Mouse (Mus musculus): ENCODE results near the gene Txndc5.

DNA sequence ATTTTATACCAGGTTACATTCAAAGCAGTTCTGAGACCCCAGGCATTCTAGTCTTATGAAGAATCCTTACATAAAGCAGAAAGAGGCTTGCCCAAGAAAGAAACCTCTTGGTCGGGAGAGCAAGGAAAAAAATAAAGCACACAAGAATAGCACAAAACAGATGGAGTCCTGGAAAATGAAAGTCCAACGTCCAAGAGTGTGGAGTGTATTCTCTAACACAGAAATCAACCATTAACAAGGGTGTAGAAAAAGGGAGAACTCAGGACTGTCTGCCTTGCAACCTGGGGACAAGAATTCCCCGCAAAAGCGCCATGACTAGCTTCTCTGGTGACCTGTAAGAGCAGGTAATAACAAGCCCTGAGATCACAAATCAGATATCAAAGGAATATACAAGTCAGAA, 36.6 kb upstream of the Txndc5 start:
- TF ChIP-seq CTCF (IDR thresholded peaks at IDR 0.05; ENCODE audit: low read depth) (no peak), EP300 (IDR thresholded peaks at IDR 0.05; ENCODE audit: low read depth) (no peak)
